Mouse (Mus musculus): Measurements from ENCODE around the gene Shld1.

Shld1 gene

GRCm38 (mm10) chr2:132686756-132687737 is at the start of gene Shld1:
Gene Shld1 (plus strand): TSS chr2:132686931.
- peak; percentile 69 to 79 for DNase-seq (ENCODE audit: low spot score in 2 of 2)

GRCm38 (mm10) chr2:132638306-132638705 is 48.4 kb upstream of the Shld1 start:
- DNase-seq (ENCODE audit: low spot score in 2 of 2), result no peak

GRCm38 (mm10) chr2:132639337-132639736 is 47.4 kb upstream of the Shld1 start:
- no peak for DNase-seq (ENCODE audit: low spot score in 2 of 2)

GRCm38 (mm10) chr2:132641196-132641595 is 45.5 kb upstream of the Shld1 start:
- DNase-seq (ENCODE audit: low spot score in 2 of 2), result no peak

- DNase-seq (ENCODE audit: low spot score in 2 of 2), result peak; percentile 65 to 68
Observed at GRCm38 (mm10) chr2:132643161-132643560, 43.6 kb upstream of the Shld1 start.

DNA sequence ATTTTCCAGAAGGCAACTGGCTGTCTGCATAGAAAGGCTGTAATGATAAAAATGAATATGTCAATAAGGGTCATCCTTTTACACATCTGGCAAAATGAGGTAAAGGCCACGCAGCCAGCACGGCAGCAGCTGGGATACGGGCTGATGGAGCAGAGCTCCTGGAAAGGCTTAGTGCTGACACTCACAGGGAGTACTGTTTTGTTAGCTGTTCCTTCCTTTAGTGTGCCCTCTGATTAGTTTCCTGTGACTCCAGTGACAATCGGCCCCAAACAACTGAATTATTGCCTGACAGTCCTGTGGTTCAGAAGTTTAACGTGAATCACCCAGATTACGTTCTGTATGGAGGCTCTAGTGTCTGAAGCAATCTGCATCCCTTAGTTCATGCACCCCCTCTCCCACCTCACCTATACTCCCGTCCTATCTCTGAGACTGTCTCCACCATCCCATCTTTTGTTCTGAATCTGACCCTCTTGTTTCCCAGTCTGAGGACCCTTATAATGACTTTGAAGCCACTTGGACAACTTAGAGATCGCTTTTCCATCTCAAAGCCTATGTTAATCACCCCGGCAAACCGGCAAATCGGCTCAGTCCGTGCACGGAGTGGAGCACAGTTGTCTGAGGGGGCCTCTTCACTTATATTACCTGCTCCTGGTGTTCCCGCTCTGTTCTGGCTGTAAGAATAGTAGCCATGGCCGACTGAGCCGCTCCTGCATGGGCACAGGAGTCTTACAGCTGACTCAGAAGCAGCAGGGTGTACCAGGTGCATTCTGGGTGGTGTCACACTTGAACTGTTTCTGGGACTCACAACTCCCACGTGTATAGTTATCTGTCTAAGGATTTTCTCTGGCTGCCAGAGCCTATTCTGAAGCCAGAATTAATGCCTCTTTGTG is 39.6 kb upstream of the Shld1 start:
- DNase-seq (ENCODE audit: low spot score in 2 of 2), result no peak

DNA sequence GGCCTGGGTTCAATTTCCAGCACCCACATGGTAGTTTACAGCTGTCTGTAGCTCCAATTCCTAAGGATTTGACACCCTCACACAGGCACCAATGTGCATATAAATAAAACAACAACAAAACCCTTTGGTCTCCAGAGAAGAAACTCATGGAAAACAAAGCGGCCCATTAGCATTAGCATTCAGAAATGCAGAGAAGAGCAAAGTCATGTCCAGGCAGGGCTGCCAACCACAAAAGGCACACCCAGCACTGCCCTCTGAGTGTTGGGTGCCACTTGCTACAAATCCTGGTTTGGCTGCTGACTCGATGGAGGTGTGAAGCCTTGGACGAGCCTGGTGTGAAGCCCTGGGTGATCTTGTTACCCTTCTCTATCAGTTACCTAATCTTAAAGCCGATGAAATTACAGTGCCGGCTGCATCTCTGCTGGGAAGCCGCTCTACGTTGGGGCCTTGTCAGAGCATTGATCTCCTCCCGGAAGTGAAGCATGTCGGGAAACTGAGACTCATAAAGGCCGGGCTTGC is 37.3 kb upstream of the Shld1 start:
- DNase-seq (ENCODE audit: low spot score in 2 of 2), result peak in 1 of 2 experiments; percentile 16

GRCm38 (mm10) chr2:132650546-132650945 is 36.2 kb upstream of the Shld1 start:
- DNase-seq (ENCODE audit: low spot score in 2 of 2), result no peak

DNA sequence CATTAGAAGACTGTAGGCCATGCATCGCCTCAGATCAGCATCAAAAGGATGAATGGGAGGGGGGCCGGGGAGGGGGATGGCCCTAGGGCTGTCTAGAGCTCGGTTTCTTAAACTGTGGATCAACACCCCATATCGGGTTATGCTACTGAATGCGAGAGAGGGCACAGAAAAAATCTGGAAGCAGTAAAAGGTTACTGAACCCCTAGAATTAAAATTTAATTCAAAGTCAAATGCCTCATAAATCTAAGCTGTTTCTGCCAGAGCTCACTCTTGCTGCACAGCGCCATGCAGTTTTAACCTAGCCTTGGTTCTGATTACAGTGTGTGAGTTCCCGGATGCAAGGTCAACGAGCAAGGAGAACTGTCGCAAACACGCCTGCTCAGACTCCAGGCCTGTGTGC is 34.3 kb upstream of the Shld1 start:
- DNase-seq (ENCODE audit: low spot score in 2 of 2), result no peak

DNA sequence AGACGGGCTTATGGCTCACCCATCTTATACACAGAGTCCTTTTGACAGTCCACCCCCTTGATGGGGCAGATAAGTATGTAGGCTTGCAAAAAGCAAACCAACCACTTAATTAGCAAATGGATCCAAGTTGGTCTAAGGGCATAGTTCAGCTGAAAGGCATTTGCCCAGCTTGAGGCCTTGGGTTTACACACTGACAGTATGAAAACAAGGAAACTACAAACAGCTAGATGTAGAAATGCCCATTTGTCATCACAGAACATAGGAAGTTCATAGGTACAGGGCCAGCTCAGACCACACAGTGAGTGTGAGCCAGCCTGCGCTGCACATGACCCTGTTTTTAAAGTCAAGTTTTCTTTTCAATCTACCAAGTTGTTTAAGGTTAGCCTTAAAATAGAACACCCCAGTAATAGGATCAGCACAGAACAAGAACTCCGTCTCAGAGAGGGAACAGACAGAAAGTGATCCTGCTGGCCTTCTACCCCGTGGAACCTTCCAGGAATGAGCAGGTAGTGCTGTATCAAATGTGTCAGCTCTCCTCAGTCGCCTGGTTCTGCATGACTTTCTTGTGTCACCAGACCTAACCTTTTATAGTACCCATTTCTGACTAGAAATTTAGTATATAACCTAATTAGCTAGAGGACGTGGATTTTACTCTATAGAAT is 31.8 kb upstream of the Shld1 start:
- DNase-seq (ENCODE audit: low spot score in 2 of 2), result no peak

GRCm38 (mm10) chr2:132657186-132657585 is 29.5 kb upstream of the Shld1 start:
- no peak for DNase-seq (ENCODE audit: low spot score in 2 of 2)

- no peak for DNase-seq (ENCODE audit: low spot score in 2 of 2)
Observed at GRCm38 (mm10) chr2:132658412-132659120, 28.2 kb upstream of the Shld1 start.

DNA sequence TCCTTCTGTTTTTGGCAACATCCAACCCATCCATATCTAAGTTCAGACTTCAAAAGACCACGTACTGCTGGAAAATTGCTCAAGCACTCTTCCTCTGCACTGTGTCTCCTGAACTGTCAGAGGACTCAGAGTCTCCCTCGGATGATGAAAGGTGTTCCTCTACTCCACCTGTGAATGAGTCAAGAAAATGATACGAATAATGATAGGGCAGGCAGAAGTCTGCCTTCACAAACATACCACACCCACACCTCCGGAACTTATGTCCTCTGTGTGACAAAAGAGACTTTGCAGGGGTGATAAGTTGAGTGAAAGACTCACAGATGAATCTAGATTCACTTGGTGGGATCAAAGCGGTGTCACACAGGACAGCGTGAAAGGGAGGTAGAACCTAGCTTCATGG is 17.6 kb upstream of the Shld1 start:
- DNase-seq (ENCODE audit: low spot score in 2 of 2), result no peak

DNA sequence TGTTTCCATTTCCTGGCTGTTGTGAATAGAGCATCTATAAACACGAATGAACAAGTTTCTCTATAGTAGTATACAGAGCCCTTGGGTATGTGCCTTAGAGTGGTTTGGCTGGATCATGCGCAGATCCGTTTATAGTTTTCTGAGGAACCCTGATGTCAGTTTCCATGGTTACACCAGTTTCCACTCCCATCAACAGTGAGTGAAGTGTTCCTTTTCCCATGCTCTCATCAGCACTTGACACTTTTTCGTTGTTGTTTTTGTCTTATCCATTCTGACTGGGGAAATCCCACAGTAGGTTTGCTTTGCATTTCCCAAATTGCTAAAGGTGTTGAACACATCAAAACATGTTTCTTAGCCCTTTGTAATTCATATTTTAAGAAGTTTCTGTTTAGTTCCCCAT is 16.4 kb upstream of the Shld1 start:
- DNase-seq (ENCODE audit: low spot score in 2 of 2), result no peak

GRCm38 (mm10) chr2:132672121-132672520 is 14.6 kb upstream of the Shld1 start:
- DNase-seq (ENCODE audit: low spot score in 2 of 2), result no peak

- no peak for DNase-seq (ENCODE audit: low spot score in 2 of 2)
Observed at GRCm38 (mm10) chr2:132676111-132676510, 10.6 kb upstream of the Shld1 start.

GRCm38 (mm10) chr2:132685001-132685400 is 1.7 kb upstream of the Shld1 start:
- no peak for DNase-seq (ENCODE audit: low spot score in 2 of 2)

- DNase-seq (ENCODE audit: low spot score in 2 of 2), result no peak
Observed at GRCm38 (mm10) chr2:132688611-132689021, 1.9 kb downstream of the Shld1 start.

DNA sequence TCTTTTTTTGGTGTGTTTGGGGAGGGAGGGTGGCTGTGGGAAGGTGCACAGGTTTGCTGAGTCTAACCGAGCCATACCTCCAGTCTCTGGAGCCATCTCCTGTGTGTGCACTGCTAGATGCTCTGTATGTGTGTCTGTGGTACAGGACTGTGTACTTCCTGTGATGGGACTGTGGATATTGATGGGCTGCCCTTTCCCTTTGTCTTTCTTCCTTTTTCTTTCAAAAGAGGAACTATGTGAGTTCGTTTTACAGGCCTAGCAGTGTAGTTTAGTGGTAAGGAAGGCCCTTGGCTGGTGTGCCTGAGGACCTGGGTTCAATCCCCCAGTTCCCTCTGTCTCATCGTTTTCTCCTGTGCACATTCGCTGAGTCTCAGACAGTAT is 2.4 kb downstream of the Shld1 start:
- no peak for DNase-seq (ENCODE audit: low spot score in 2 of 2)

DNA sequence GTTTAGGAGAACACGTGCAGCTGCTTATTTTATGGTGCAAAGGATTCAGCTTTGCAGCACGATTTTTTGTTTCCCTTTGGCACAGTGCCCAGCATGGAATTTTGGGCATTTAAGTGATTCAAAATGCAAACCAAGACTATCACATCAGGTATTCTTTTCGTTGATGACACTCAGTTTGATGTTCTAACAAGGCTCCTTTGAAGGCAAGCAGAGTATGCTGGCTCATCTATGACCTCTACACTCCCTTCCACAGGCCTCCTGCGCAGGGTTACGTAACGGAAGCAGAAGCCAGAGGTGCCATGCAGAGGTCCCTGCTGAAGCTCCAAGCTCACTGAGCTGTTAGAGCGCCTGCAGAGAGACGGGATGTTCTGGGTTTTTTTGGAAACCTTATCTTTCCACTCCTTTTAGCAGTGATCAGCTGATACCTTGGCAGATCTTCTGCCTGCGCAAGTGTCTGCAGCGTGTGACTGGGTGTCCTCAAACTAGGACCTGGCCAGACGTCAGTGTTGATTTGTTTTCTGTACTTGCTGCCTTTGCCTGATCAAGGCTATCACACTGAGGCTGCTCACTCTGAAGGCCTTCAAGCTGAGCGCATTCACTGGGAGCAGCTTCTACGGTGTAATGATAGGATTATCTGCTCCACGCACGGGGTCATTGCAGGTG is 3.0 kb downstream of the Shld1 start:
- DNase-seq (ENCODE audit: low spot score in 2 of 2), result no peak

GRCm38 (mm10) chr2:132691731-132692130 is 5.0 kb downstream of the Shld1 start:
- no peak for DNase-seq (ENCODE audit: low spot score in 2 of 2)
